Mouse (Mus musculus) cortical plate, adult 2 months (tissue): ENCODE data around the gene Nell1.

ENCODE experiments used
- CTCF ChIP-seq: fragments of 200-500 bp; IDR thresholded peaks from 2 replicates; pipeline ENCODE4 v1.5.1; 2011; ENCODE audit warnings: mild to moderate bottlenecking, control low read depth, low read length; ENCODE audit not compliant: insufficient read depth; ENCODE audit errors: extremely low read depth
- POLR2A ChIP-seq: fragments of 200-500 bp; IDR thresholded peaks from 2 replicates; pipeline ENCODE4 v1.6.1; 2011; ENCODE audit warnings: mild to moderate bottlenecking, low read length, control low read depth; ENCODE audit not compliant: insufficient read depth; ENCODE audit errors: extremely low read depth

GRCm38 (mm10) chr7:50870181-50870580 is 895.5 kb downstream of the Nell1 start:
- no peak for TF ChIP-seq CTCF
- no peak for TF ChIP-seq POLR2A
